Mouse (Mus musculus): ENCODE data around the gene Hist1h2br.
"Not testable (repeated sequence)": the region's sequence is repeated elsewhere in the genome, so short reads cannot be mapped to it uniquely, and the experiment has no call there.

DNA sequence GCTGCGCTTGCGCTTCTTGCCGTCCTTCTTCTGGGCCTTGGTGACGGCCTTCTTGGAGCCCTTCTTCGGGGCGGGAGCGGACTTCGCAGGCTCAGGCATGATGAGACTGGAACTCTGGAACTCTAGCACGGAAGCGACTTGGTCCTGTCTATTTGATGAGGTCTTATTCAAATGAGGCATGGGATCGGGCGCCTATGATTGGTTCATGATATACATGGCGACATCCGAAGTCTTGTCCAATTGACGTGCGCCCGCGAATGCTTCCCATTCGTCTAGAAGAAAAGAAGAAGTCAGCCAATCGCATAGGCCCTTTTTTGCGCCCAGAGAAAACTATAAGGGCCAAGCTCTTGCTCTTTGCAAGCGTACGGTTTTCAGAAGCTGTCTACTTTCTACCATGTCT, 23.5 kb upstream of the Hist1h2br start, which contains the start of the genes Hist1h2bq and Hist1h2ao:
- TF ChIP-seq CTCF (IDR thresholded peaks at IDR 0.05; ENCODE audit: borderline replicate concordance, insufficient read depth, low read depth, low read length); POLR2A (IDR thresholded peaks at IDR 0.05; ENCODE audit: borderline replicate concordance, insufficient read depth, low read length): not testable (repeated sequence)

Measured in cerebellum, adult 2 months (tissue).